Mouse (Mus musculus) limb, embryonic 11.5 days (tissue): Measurements from ENCODE around the gene Gcm1. TPM values are rescaled to one million over a fixed set of nuclear protein-coding genes. Genes with fewer than 3 reads are reported as not detected.

Experiments
- ATAC-seq: fragments of 200-750 bp; cut with Nextera tagmentation; 2 replicates; pipeline ENCODE4 v1.8.0; 2017; ENCODE audit warnings: low read depth; ENCODE audit not compliant: insufficient number of reproducible peaks, low FRiP score, low TSS enrichment
- DNase-seq: peaks from one replicate; pipeline ENCODE4 v3.0.0-alpha.2; 2015; ENCODE audit warnings: low spot score
- H3K27ac ChIP-seq: fragments of 300-500 bp; sonication (generic); replicated peaks from 2 replicates; pipeline ENCODE4 v1.5.1; 2014; ENCODE audit warnings: low read depth, mild to moderate bottlenecking, low read length
- H3K27me3 ChIP-seq: fragments of 300-500 bp; sonication (generic); 2 replicates; pipeline ENCODE4 v1.6.1; 2014; ENCODE audit warnings: mild to moderate bottlenecking, low read length, mixed read lengths; ENCODE audit not compliant: control insufficient read depth, insufficient read depth
- H3K36me3 ChIP-seq: fragments of 300-500 bp; sonication (generic); 2 replicates; pipeline ENCODE4 v1.6.1; 2014; ENCODE audit warnings: mild to moderate bottlenecking, low read length, moderate library complexity, mixed read lengths; ENCODE audit not compliant: control insufficient read depth, insufficient read depth
- H3K4me1 ChIP-seq: fragments of 300-500 bp; sonication (generic); 2 replicates; pipeline ENCODE4 v1.6.1; 2014; ENCODE audit warnings: low read length, mixed read lengths; ENCODE audit not compliant: control insufficient read depth, insufficient read depth
- H3K4me2 ChIP-seq: fragments of 300-500 bp; sonication (generic); 2 replicates; pipeline ENCODE4 v1.6.1; 2014; ENCODE audit warnings: low read depth, mild to moderate bottlenecking, moderate library complexity; ENCODE audit not compliant: severe bottlenecking
- H3K4me3 ChIP-seq: fragments of 300-500 bp; sonication (generic); 2 replicates; pipeline ENCODE4 v1.5.1; 2014; ENCODE audit warnings: low read depth, low read length
- H3K9ac ChIP-seq: fragments of 300-500 bp; sonication (generic); 2 replicates; pipeline ENCODE4 v1.6.1; 2014; ENCODE audit warnings: mild to moderate bottlenecking, low read length
- H3K9me3 ChIP-seq: fragments of 300-500 bp; sonication (generic); 2 replicates; pipeline ENCODE4 v1.6.1; 2016; ENCODE audit warnings: low read length; ENCODE audit not compliant: control insufficient read depth
- WGBS: fragments of 180-500 bp; shearing (Covaris S2); extraction: QIAGEN DNeasy Blood & Tissue Kit; methylation state at CpG from one replicate; pipeline ENCODE4 v1.1.7; 2014; 5-methylcytosine and 5-hydroxymethylcytosine counted together
- polyA plus RNA-seq: library from polyadenylated mRNA; unstranded; fragments of >200 nt; fragmentation: Nextera tagmentation; extraction: Ambion mirVana; gene quantifications from 2 replicates; pipeline ENCODE4 v1.2.1, GENCODE M21; 2014

The Gcm1 gene
- polyA plus RNA-seq, 1 experiment from 2014 or later = 0.25 TPM

DNA sequence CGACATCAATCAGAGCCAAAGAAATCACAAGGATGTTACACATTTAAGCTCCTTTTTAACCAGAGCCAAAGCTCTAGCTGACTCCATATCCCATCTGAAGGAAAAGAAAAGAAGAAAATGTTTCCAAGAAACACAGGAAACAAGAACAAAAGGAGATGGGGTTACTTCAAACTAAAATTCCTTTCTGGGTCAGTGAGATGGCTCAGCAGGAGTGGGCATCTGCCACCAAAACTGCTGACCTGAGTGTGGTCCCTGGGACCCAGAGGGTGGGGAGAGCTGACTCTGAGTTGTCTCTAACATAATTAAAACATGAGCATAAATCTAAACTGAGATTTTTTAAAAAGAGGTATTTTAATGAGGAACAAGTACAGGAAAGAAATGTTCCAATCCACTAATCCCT lies 38.2 kb downstream of the Gcm1 start:
- H3K27me3 ChIP-seq = no peaks in the 10 kb centered on the region
- H3K27ac ChIP-seq = no peak overlapping the region
- H3K9ac ChIP-seq = no peak overlapping the region
- WGBS = 82% methylated on average over 1 of the region's 1 CpGs
- H3K9me3 ChIP-seq = no peaks in the 10 kb centered on the region
- no peak for DNase-seq
- H3K4me2 ChIP-seq = no peak overlapping the region
- no peaks in the 10 kb centered on the region for H3K4me1 ChIP-seq
- no peak for ATAC-seq
- peaks cover 10% of the 10 kb centered on the region; the same call in 1 of the 2 replicates for H3K36me3 ChIP-seq
- no peak overlapping the region for H3K4me3 ChIP-seq

DNA sequence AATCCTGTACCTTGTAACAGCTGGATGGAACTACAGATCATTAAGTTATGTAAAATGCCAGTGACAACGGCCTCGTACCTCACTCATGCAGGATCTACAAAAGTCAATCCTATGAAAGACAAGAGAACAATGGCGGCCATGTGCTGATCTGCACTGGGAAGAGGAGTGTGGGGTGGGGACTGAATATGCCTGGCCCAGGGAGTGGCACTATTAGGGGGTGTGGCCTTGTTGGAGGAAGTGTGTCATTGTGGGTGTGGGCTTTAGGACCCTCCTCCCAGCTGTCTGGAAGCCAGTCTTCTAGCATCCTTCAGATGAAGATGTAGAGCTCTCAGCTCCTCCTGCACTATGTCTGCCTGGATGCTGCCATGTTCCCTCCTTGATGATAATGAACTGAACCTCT lies 38.9 kb downstream of the Gcm1 start:
- H3K4me3 ChIP-seq = no peak overlapping the region
- no peak overlapping the region for H3K27ac ChIP-seq
- no peak overlapping the region for H3K9ac ChIP-seq
- WGBS = 86% methylated on average over 3 of the region's 3 CpGs
- peaks cover 9% of the 10 kb centered on the region; the same call in 1 of the 2 replicates for H3K36me3 ChIP-seq
- H3K4me1 ChIP-seq = no peaks in the 10 kb centered on the region
- no peaks in the 10 kb centered on the region for H3K9me3 ChIP-seq
- no peak overlapping the region for H3K4me2 ChIP-seq
- no peaks in the 10 kb centered on the region for H3K27me3 ChIP-seq
- DNase-seq (no peak), ATAC-seq (no peak)

DNA sequence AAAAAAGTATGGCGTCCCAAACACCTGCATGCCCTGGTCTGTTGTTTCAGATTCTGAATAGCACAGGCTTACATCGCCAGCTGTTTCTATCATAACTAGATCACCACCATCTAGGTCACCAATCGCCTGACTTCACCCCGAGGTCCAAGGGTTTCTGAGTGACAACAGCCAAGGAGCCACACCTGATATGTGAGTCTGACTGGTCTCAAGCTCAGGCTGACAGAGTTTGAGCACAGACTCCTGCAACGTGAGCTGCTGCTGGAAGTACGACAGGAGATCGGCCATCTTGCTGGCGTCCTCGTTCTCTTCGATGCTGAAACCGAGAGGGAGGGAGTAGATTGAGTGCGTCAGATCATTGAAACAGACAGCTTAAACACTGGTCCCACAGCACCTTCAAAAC lies 44.0 kb downstream of the Gcm1 start:
- Histone ChIP-seq H3K27ac (no peak overlapping the region), H3K9me3 (no peaks in the 10 kb centered on the region), H3K4me3 (no peak overlapping the region), H3K4me1 (no peaks in the 10 kb centered on the region), H3K27me3 (no peaks in the 10 kb centered on the region), H3K36me3 (peaks cover 16% of the 10 kb centered on the region), H3K9ac (no peak overlapping the region), H3K4me2 (no peak overlapping the region)
- ATAC-seq (no peak), DNase-seq (no peak)
- 93% methylated on average over 12 of the region's 12 CpGs for WGBS

- Histone ChIP-seq H3K36me3 (peaks cover 19% of the 10 kb centered on the region), H3K4me2 (no peak overlapping the region), H3K9me3 (no peaks in the 10 kb centered on the region), H3K27me3 (no peaks in the 10 kb centered on the region), H3K9ac (no peak overlapping the region), H3K27ac (no peak overlapping the region), H3K4me1 (no peaks in the 10 kb centered on the region), H3K4me3 (no peak overlapping the region)
- no peak for ATAC-seq
- WGBS = 92% methylated on average over 5 of the region's 6 CpGs
- DNase-seq = no peak
Measured at GRCm38 (mm10) chr9:78096376-78096775, 44.7 kb downstream of the Gcm1 start.

DNA sequence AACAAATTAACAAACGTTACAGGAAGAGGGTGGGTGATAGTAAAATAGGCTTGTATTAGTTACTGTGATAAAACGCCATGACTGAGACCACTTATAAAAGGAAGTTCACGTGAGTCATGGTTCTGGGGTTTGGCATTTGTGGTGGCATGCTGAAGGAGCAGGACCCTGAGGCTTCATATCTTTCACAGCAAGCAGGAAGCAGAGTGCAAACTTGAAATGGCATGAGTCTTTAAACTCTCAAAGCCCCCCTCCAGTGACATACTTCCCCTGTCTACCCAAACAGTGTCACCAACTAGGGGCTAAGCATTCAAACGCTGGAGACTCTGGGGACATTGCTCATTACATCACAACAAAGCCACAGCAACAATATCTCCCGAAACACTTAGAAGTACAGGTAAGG lies 49.2 kb downstream of the Gcm1 start:
- ATAC-seq (no peak), DNase-seq (no peak)
- no peak overlapping the region for H3K27ac ChIP-seq
- 85% methylated on average over 5 of the region's 5 CpGs for WGBS
- H3K4me3 ChIP-seq = no peak overlapping the region
- H3K9me3 ChIP-seq = no peaks in the 10 kb centered on the region
- H3K9ac ChIP-seq = no peak overlapping the region
- H3K4me1 ChIP-seq = no peaks in the 10 kb centered on the region
- H3K4me2 ChIP-seq = no peak overlapping the region
- no peaks in the 10 kb centered on the region for H3K27me3 ChIP-seq
- peaks cover 15% of the 10 kb centered on the region for H3K36me3 ChIP-seq

GRCm38 (mm10) chr9:78101431-78101830 lies 49.7 kb downstream of the Gcm1 start:
- H3K4me2 ChIP-seq = no peak overlapping the region
- H3K9ac ChIP-seq = no peak overlapping the region
- DNase-seq (no peak), ATAC-seq (no peak)
- H3K4me1 ChIP-seq = no peaks in the 10 kb centered on the region
- H3K4me3 ChIP-seq = no peak overlapping the region
- H3K36me3 ChIP-seq = peaks cover 15% of the 10 kb centered on the region
- H3K27me3 ChIP-seq = no peaks in the 10 kb centered on the region
- H3K27ac ChIP-seq = no peak overlapping the region
- no peaks in the 10 kb centered on the region for H3K9me3 ChIP-seq
- WGBS = 75% methylated on average over 4 of the region's 4 CpGs

GRCm38 (mm10) chr9:78103965-78104560 lies 52.3 kb downstream of the Gcm1 start:
- Histone ChIP-seq H3K27me3 (no peaks in the 10 kb centered on the region), H3K9ac (no peak overlapping the region), H3K36me3 (peaks cover 4% of the 10 kb centered on the region; the same call in 1 of the 2 replicates), H3K4me1 (no peaks in the 10 kb centered on the region), H3K4me2 (no peak overlapping the region), H3K9me3 (no peaks in the 10 kb centered on the region), H3K27ac (no peak overlapping the region), H3K4me3 (no peak overlapping the region)
- no peak for DNase-seq
- WGBS = 90% methylated on average over 8 of the region's 8 CpGs
- ATAC-seq = no peak

DNA sequence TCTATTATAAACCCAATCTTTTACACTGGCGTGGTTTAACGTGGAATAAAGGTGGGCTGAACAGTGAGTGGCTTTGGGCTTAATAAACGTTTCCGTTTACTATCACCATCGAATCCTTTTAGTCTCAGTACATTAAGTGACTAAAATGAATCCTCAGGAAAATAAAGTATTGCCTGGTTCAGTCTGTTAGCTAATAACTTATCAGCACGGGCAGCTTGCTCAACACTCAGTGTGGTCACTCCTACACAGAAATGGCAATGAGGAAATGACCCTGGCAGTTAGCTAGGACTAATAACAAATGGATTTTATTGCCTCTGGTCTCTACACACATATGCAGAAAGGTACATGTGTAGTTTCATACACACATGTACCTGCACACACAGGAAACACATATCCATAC lies 53.2 kb downstream of the Gcm1 start:
- ATAC-seq = no peak
- DNase-seq = no peak
- no peaks in the 10 kb centered on the region for H3K27me3 ChIP-seq
- H3K9ac ChIP-seq = no peak overlapping the region
- 94% methylated on average over 6 of the region's 6 CpGs for WGBS
- no peak overlapping the region for H3K4me2 ChIP-seq
- H3K4me1 ChIP-seq = no peaks in the 10 kb centered on the region
- H3K9me3 ChIP-seq = no peaks in the 10 kb centered on the region
- no peak overlapping the region for H3K4me3 ChIP-seq
- peaks cover 4% of the 10 kb centered on the region; the same call in 1 of the 2 replicates for H3K36me3 ChIP-seq
- no peak overlapping the region for H3K27ac ChIP-seq

- no peaks in the 10 kb centered on the region for H3K27me3 ChIP-seq
- no peak overlapping the region for H3K4me3 ChIP-seq
- 78% methylated on average over 6 of the region's 6 CpGs for WGBS
- no peaks in the 10 kb centered on the region for H3K4me1 ChIP-seq
- H3K27ac ChIP-seq = no peak overlapping the region
- peaks cover 4% of the 10 kb centered on the region; the same call in 1 of the 2 replicates for H3K36me3 ChIP-seq
- H3K4me2 ChIP-seq = no peak overlapping the region
- no peaks in the 10 kb centered on the region for H3K9me3 ChIP-seq
- no peak overlapping the region for H3K9ac ChIP-seq
- DNase-seq (no peak), ATAC-seq (no peak)
Measured at GRCm38 (mm10) chr9:78105501-78105932, 53.8 kb downstream of the Gcm1 start.
